Mouse (Mus musculus) spleen, postnatal 36 days (tissue): Measurements from ENCODE around the gene Ralgapa1.
"Not testable (repeated sequence)": the region's sequence is repeated elsewhere in the genome, so short reads cannot be mapped to it uniquely, and the experiment has no call there.

Experiments used
- DNase-seq, 2 experiments: peaks; one replicate each; pipeline ENCODE4 v3.0.0; 2022; ENCODE audit warnings: low spot score in 2 of 2, mixed read lengths in 1 of 2

The Ralgapa1 gene

GRCm38 (mm10) chr12:55800144-55800543, 20.8 kb downstream of the Ralgapa1 start:
- DNase-seq: no peak

- DNase-seq: no peak
These were observed 22.2 kb downstream of the Ralgapa1 start for GRCm38 (mm10) chr12:55798745-55799144.

- DNase-seq: no peak
These were observed 23.9 kb downstream of the Ralgapa1 start for GRCm38 (mm10) chr12:55797103-55797502.

GRCm38 (mm10) chr12:55794485-55794884, 26.5 kb downstream of the Ralgapa1 start:
- DNase-seq: not testable (repeated sequence)

- DNase-seq: no peak
These were observed 35.7 kb downstream of the Ralgapa1 start for GRCm38 (mm10) chr12:55785252-55785651.

- DNase-seq: no peak
These were observed 38.3 kb downstream of the Ralgapa1 start for GRCm38 (mm10) chr12:55782662-55783061.

GRCm38 (mm10) chr12:55778301-55778700, 42.7 kb downstream of the Ralgapa1 start:
- peak; percentile 1 to 6 for DNase-seq

GRCm38 (mm10) chr12:55777356-55777755, 43.6 kb downstream of the Ralgapa1 start:
- DNase-seq: no peak

- no peak for DNase-seq
These were observed 46.7 kb downstream of the Ralgapa1 start for GRCm38 (mm10) chr12:55774316-55774715.

GRCm38 (mm10) chr12:55720319-55720718, 100.6 kb downstream of the Ralgapa1 start:
- DNase-seq: no peak

GRCm38 (mm10) chr12:55705881-55706280, 115.1 kb downstream of the Ralgapa1 start:
- DNase-seq: no peak

GRCm38 (mm10) chr12:55666699-55667098, 154.3 kb downstream of the Ralgapa1 start:
- DNase-seq: no peak

GRCm38 (mm10) chr12:55663194-55663593, 157.8 kb downstream of the Ralgapa1 start:
- DNase-seq: not testable (repeated sequence)

GRCm38 (mm10) chr12:55648011-55648525, 172.9 kb downstream of the Ralgapa1 start:
- DNase-seq: no peak

GRCm38 (mm10) chr12:55626711-55627110, 194.3 kb downstream of the Ralgapa1 start:
- no peak for DNase-seq

- no peak for DNase-seq
These were observed 197.7 kb downstream of the Ralgapa1 start for GRCm38 (mm10) chr12:55623254-55623653.

GRCm38 (mm10) chr12:55622615-55623245, 198.2 kb downstream of the Ralgapa1 start:
- DNase-seq: no peak

- DNase-seq: no peak
These were observed 200.6 kb downstream of the Ralgapa1 start for GRCm38 (mm10) chr12:55620321-55620720.

- DNase-seq: no peak
These were observed 210.2 kb downstream of the Ralgapa1 start for GRCm38 (mm10) chr12:55610812-55611211.

GRCm38 (mm10) chr12:55607902-55608301, 213.1 kb downstream of the Ralgapa1 start:
- DNase-seq: no peak

GRCm38 (mm10) chr12:55604411-55604810, 216.6 kb downstream of the Ralgapa1 start:
- DNase-seq: no peak

- DNase-seq: no peak
These were observed 220.4 kb downstream of the Ralgapa1 start for GRCm38 (mm10) chr12:55600503-55600994.
